Mouse (Mus musculus) testis, postnatal 10 days (tissue): ENCODE measurements around the gene Gch1.
A peak's percentile ranks its signal among the peaks of the same experiment; 100 is the strongest.

Source experiments
- DNase-seq: peaks from one replicate; pipeline ENCODE4 v3.0.0; 2021; ENCODE audit warnings: low spot score

Gch1 gene

GRCm38 (mm10) chr14:47206601-47207000 lies 17.4 kb upstream of the Gch1 start:
- no peak for DNase-seq

DNA sequence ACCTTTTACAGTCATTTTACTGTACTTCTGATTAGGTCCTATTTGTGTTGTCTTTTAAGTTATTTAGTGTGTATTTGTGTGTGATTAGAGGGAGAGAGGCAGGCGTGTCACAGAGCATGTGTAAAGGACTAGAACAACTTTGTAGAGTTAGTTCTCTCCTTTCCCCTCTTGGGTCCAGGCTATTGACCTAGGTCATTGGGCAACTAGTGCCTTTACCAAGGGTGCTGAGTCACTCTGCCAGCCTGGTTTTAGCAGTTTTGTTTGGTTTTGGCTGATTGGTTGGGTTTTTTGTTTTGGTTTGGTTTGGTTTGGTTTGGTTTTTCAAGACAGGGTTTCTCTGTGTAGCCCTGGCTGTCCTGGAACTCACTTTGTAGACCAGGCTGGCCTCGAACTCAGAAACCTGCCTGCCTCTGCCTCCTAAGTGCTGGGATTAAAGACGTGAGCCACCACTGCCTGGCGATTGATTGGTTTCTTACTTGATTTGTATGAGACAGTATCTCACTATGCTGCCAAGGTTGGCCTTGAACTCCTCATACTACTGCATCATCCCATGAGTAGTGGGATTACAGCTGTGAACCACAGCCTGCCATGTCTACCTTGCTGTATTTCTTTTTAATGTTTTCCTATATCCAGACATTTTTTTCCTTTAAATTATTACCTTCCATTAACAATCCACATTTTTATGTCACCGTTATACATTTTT lies 16.2 kb upstream of the Gch1 start:
- DNase-seq: no peak

GRCm38 (mm10) chr14:47197340-47197739 lies 8.1 kb upstream of the Gch1 start:
- DNase-seq: no peak

DNA sequence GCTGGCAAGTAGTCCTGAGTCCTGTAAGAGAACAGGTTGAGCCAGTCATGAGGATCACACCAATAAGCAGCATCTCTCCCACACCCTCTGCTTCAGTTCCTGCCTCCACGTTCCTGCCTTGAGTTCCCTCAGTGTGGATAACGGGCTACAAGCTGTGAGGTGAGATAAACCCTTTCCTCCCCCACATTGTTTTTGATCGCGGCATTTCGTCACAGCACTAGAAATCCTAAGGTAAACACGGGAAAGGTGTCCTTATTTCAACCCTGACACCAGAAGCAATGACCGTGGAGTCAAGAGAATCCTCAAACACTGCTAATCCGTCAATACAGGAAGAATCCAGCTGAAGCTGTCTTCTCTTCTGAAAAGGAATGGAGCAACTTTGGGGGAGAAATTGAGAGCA lies 7.5 kb upstream of the Gch1 start:
- no peak for DNase-seq

GRCm38 (mm10) chr14:47194096-47194495 lies 4.9 kb upstream of the Gch1 start:
- DNase-seq: peak; percentile 57

GRCm38 (mm10) chr14:47193506-47193905 lies 4.3 kb upstream of the Gch1 start:
- no peak for DNase-seq

DNA sequence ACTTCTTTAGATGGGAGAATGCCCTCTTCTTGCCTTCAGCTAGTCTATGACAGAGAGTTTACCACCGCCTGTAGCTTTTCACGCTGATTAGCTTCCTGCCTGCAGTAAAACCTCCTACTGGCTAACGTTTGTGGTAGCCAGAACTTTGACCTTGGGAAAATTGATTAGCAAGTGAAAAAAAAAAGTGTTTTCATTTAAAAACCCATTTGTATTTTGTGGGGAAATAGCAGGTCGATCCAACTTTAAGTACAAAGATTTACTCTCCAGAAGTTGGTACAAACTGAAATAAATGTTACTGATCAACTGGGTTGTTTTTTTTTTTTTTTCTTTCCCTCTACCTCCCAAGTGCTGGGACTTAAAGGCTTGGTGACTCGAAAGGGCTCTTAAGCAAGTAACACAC lies 2.6 kb upstream of the Gch1 start:
- no peak for DNase-seq

DNA sequence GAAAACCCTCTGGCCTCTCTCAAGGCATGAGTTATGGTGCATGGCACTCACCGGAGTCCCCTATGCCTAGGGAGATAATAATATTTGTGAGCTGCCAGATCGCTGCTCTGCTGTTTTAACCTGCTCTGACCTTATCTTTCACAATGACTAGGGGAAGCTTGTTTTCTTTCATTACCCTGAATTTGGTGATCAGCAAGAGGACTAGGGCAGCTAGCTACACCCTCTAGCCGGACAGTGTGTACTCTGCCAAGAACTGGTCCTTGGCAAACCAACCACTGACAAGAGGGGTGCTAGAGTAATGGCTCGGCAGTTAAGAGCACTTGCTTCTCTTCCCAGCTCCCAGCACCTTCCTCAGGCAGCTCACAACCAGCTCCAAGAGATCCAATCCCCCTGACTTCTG lies 1.4 kb upstream of the Gch1 start:
- peak; percentile 32 for DNase-seq

- DNase-seq: no peak
These were observed 382 bp upstream of the Gch1 start for GRCm38 (mm10) chr14:47189635-47189955.

DNA sequence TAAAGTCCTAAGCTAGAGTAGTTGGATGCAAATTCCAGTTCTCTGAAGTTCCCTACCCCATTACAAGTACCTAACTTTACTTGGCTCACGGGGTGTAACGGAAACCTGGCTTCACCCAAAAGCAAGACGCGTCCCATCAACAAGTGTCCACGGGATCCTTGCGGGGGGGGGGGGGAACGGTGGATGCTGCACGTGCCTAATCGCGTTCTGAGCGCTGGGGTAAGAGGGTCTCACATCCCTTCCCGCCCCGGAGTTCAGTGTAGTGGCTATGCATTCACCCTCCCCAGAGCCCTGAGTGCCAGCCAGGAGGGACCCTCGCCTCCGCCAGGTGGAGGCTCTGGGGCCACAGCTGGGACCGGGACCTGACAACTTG lies 752 bp downstream of the Gch1 start:
- DNase-seq: no peak

- DNase-seq: peak; percentile 50
These were observed 1.4 kb downstream of the Gch1 start for GRCm38 (mm10) chr14:47187666-47188360.

DNA sequence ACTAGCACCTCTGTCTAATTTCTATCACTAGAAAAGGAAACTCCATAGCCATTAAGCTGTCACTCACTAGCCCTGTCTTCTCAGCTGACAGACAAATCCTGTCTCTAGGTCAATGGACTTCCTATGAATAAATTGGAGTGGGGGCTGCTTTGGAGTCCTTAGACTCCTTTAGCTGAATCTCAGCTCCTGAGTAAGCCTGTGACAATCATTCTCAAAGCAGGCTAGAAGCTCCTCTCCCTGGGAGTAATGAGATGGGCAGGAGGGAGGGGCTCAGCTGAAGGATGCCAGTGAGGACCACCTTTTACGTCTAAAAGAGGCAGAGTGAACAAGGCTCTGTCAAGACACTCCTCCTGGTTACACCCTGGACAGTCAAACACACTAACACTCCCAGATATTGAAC lies 2.0 kb downstream of the Gch1 start:
- no peak for DNase-seq

DNA sequence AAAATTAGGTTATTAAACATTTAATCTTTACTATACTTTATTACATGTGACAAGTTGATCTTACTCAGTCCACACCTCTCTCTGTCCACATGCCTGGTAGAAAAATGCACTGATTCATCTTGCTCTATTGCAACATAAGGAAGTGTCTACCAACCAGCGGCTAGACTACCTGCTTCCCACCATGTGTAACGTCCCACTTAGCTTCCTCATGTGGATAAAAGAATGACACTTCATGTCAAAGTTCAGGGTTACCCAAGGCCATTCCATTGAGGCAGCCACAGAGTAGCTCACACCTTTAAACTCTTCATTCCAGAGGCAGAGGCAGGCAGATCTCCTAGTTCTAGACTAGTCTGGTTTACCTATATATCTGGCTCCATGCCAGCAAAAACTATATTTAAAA lies 2.7 kb downstream of the Gch1 start:
- no peak for DNase-seq

- DNase-seq: peak; percentile 87
These were observed 7.5 kb downstream of the Gch1 start for GRCm38 (mm10) chr14:47181497-47182290.

DNA sequence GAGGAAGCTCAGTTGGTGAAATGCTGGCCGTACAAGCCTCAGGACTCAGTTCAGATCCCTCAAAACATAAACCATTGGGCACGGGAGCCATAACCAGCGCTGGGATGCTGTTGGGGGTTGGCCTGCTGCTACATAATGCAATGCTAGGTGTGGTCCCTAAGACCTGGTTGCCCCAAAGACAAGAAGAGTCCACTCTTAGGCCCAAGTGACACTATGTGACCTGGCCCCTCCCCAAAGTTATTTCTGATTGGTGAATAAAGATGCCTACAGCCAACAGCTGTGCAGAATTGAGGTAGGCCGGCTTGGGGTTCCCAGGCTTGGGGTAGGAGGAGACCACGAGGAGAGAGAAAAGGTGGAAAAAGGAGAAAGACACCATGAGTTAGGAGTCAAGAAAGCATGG lies 10.4 kb downstream of the Gch1 start:
- no peak for DNase-seq

- DNase-seq: no peak
These were observed 11.3 kb downstream of the Gch1 start for GRCm38 (mm10) chr14:47177846-47178414.

- DNase-seq: peak; percentile 23
These were observed 13.0 kb downstream of the Gch1 start for GRCm38 (mm10) chr14:47176226-47176625.

DNA sequence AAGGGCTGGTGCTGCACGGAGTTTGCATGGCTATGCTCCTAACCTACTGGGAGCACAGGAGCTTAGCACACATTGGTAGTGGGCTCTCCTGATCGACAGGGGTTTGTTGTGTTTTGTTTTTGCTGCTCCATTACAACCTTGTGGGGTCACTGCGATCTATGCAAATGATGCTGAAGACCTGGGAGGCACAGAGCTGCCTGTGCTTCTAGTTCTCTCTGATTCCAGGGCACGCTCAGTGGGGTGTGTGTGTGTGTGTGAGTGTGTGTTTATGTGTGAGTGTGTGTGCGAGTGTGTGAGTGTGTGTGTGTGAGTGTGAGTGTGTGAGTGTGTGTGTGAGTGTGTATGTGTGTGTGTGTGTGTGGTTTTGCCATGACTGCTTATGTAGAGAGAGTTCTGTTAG lies 14.1 kb downstream of the Gch1 start:
- peak; percentile 16 for DNase-seq

DNA sequence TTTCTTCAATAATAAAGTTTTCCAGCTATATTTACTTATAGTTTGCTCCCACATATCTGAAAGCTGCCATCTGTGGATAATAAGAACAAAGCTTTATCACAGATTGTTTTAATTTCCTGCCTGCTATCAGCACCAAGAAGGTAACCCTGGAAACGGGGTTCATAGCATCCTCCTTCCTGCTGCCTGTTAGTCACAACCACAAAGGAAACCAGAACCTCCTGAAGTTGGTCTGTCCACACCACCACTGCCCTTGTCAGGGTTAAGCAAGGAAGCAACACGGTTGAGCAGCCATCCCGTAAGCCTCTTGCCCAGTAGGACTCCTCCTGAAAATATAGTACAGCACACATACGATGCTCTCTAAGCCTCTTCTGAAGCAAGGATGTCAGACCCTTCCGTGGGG lies 17.1 kb downstream of the Gch1 start:
- DNase-seq: no peak

- DNase-seq: no peak
These were observed 18.6 kb downstream of the Gch1 start for GRCm38 (mm10) chr14:47170499-47171109.

GRCm38 (mm10) chr14:47169677-47170410 lies 19.4 kb downstream of the Gch1 start:
- DNase-seq: peak; percentile 26

DNA sequence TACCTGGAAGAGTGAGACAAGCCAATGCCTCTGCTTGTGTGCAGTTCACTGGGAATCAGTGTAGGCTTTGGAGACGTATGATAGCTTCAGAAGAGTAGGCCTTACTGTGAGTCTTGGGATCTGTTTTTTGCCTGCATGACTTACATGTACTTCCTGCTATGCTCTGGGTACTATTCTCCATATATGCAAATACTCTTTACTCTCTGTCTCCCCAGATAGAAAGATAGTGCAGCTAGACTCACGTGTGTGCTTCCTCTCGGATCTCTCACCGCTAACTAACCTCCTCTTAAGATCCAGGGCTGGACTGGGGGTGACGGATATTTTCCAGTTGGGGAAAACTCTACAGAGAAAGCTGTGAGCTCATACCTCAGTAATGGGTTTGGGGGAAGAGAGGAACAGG lies 23.5 kb downstream of the Gch1 start:
- no peak for DNase-seq
